Mouse (Mus musculus): Measurements from ENCODE around the gene Ush2a. TPM values are rescaled to one million over a fixed set of nuclear protein-coding genes. Genes with fewer than 3 reads are reported as not detected.

Gene Ush2a
- total RNA-seq, 4 experiments from 2014 or later, result 0.14 to 0.61 (median 0.26) TPM

GRCm38 (mm10) chr1:188387321-188387720, 125.5 kb downstream of the Ush2a start:
- DNase-seq (ENCODE audit: low spot score in 2 of 2), result no peak

DNA sequence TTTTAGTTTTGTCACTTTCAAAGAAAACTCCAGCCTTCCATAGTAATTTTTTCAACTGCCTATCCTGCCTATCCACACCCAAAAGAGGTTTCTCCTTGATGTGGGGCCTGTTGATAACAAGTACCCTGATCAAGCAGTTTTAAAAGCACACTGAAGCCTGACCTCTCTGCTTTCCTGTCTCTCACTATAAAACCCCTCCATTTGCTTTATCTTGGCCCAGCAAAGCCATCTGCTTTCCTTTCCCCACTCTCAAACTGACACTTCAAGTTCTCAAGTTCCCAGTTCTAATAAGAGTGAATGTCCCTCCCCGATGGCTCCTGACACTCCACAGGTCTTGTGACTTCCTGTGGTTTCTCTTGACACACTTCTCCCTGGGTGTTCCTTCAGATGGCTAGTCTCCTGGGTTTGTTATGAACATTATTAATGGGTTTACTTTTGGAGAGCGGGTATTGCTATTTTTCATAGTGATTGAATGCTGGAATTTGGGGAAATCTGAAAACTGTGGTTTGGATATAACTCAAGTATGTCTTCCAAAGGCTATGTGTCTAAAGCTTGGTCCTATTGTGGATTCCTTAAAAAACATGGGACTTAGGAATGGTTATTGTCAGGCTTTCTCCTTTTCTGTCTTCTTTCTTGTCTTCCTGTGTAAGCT, 126.1 kb downstream of the Ush2a start:
- no peak for DNase-seq (ENCODE audit: low spot score in 2 of 2)

DNA sequence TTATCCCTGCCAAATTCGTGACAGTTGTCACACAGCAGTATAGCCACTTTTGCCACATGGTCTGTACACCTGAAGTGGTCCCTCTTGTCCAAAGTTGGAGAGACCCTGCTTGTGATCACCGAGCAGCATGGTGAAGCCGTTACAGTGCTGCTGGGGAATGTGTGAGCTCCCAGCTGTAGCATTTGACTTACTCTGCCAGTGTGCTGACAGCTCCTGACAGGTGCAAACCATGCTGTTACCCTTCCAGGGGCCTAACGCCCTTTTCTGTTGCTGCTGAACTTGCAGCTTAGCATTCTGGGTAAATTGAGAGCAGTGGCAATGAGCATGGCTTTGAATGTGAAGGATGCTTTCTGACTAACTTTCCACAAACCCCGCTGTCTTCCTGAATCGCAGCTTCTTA, 128.3 kb downstream of the Ush2a start:
- DNase-seq (ENCODE audit: low spot score in 2 of 2), result no peak

DNA sequence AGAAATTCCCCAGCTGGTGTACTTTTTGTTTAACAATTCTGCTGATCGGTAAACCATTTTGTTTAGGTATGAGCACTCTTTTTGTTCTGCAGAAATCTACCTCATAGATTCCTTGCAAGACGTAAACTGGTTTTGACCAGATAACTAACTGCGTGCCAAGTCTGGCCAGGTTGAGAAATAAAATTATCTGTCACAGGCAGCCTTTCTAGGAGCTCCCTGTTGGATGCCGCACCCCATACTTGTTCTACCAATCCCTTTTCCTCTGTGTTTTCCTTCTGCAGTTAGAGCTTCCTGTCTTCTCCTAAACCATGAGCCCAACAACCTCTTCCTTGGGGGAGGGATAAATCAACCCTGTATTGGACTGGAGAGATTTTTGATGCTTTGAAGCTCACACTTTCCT, 145.4 kb downstream of the Ush2a start:
- DNase-seq (ENCODE audit: low spot score in 2 of 2), result no peak

- no peak for DNase-seq (ENCODE audit: low spot score in 2 of 2)
Measured at GRCm38 (mm10) chr1:188407613-188408386, 146.0 kb downstream of the Ush2a start.

DNA sequence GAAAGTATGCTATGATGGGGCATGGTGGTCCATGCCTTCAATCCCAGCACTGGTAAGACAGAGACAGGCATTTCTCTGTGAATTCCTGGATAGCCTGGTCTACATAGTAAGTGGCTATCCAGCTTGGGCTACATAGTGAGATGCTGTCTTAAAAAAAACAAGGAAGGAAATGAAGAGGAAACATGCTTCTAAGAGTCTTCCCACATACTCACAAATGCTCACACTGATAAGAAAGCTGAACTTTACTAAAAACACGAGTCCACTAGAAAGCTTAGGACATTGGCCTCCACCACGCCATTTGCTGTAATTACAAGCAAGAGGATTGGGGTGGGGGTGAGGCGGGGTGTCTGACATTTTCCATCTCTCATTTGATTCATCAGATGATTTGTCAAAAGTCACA, 148.7 kb downstream of the Ush2a start:
- DNase-seq (ENCODE audit: low spot score in 2 of 2), result no peak

GRCm38 (mm10) chr1:188420543-188420942, 158.7 kb downstream of the Ush2a start:
- DNase-seq (ENCODE audit: low spot score in 2 of 2), result no peak

DNA sequence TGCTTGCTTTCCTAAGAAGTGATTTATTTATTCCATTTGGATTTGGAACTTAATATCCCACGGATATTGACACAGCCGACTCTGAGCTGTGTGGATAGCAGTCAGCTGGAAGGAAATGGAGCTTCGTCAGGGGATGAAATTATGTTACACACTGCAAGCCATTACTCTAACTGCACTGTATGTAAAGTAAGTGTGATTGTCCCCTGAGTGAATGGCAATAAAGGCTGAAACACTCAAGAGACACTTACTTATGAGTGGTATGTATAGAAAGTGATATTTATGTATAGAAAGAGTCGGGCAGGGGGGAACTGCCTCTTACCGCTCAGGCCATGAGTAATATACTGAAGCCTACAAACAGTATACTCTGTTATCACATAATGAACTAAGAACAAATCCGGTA, 166.3 kb downstream of the Ush2a start:
- DNase-seq (ENCODE audit: low spot score in 2 of 2), result no peak

DNA sequence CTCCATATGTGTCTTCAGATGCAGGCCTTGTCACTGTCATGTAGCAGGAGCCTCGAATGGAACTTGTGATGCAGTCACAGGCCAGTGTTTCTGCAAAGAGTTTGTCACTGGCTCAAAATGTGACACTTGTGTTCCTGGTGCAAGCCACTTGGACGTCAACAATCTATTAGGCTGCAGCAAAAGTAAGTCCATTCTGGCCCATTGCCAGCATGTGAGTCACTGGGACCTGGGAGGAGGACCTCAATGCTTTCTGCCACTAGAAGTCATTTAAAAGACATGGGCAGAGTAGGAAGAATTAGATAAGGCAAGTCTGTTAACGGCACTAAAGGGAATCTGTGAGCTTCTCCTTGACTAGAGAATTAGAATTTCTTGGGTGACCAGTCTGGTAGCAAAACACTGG, 168.9 kb downstream of the Ush2a start:
- no peak for DNase-seq (ENCODE audit: low spot score in 2 of 2)

DNA sequence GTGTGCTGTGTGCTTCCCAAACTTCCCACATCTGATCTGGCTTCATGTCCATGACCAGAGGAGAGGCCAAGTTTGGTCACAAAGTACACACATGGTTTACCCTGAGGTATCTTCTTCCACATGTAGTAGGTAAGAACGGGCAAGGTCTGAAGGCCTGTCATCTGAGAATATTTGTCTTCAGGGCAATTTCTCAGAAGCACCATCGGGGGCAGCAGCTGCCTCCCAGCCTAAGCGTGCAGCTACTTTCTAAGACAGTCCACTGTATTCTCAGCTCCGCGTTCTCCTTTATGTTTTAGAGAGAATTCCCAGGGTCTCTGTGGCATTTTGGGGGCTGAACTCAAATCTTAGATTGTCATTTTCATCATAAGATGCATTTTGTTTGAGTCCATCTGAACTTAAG, 186.1 kb downstream of the Ush2a start:
- no peak for DNase-seq (ENCODE audit: low spot score in 2 of 2)

DNA sequence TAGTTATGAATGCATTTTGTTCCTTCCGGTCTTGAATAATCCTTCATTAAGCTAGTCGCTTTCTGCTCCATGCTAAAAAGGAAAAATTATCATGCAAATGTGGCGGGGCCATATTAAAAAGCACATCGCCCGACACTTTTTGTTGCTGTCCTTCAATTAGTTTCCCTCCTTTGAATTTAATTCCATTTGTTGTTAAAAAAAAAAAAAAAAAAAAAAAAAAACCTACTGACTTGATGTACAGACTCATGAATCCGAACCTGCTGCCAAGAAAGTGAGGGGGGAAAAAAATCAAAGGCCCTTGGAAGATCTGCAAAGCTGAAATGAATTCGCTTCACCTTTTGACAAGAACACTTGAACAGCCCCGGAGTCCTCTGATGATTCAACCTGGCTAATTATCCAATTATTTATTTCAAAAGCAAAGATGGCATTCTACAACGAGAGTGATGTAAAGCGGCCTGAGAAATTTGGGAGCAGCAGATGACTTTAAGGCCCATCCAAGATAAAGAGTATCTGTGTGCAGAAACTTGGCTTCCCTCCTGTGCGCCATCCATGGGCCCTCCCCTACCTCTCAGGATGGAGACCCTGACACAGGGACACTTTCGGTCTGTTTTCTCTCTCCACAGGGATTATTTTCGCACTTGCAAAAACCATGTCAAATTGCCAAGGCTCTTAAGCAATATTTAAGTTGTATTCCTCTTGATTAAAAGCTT, 194.8 kb downstream of the Ush2a start:
- no peak for DNase-seq (ENCODE audit: low spot score in 2 of 2)

DNA sequence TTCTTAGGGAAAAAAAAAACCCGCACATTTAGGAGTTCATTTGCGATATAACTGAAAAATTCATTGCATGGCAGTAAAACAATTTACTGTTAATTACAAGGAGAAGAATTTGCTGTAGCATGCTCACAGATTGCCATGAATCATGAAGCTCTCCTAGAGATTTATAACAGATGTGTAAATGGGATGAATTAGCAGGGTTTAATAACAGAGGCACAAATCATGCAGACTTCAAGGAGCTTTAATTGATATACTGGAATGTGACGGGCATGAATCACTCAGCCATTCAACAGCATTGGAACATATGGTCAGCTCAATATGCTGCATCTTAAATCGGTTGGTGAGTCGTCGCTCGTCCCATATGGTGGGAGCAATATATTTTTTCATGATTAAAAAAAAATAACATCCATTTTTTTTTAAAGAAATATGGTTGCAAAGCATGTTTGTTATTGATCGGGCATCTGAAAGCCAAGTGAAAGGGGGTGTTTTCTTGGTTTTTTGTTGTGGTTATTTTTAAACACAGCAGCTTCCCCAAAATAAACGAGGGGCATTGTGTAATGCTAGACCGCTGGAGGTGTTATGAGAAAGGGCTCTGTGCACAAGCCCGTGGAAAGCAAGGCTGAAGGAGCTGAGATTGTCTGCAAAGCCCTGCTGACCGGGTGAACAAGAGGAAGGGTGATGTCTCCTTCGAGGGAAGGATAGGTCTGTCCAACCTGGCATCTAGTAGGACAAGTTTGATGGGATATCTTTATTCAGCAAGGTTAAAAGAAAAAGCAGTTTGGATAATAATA, 195.6 kb downstream of the Ush2a start:
- DNase-seq (ENCODE audit: low spot score in 2 of 2), result no peak

DNA sequence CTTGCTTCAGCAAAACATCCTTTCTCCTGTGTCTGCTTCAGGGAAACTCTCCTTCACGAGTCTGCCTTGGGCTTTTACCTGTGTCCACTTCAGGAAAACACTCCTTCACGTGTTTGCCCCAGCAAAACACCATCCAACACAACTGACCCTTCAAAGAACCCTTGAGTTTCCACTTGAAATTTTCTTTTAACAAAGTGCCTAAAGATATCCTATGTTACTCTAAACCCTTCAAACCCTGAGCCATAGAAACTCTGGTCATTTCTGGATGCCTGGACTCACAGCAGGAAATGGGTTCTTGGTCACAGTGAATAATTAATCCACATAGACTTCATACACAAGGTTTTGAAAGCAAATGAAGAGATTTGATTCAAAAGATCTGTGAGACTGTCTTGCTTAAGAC, 199.4 kb downstream of the Ush2a start:
- DNase-seq (ENCODE audit: low spot score in 2 of 2), result no peak

DNA sequence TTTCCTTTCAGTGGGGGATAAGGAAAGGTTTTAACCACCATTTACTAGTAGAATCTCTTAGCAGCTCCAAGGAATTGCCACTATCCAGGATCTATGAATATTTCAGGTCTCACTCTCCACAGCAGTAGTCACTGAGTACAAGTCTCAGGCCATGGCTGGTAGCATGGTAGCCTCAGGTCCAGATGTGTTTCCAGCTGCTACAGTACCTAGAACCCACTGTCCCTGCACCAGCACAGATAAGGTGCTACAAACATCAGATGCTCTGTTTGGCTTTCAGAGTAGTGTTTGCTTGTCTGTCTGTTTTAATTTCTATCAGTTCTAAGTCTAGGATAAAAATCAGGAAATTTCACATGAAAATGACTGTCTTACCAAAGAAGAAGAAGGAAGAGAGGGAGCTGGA, 202.8 kb downstream of the Ush2a start:
- no peak for DNase-seq (ENCODE audit: low spot score in 2 of 2)

- DNase-seq (ENCODE audit: low spot score in 2 of 2), result peak in 1 of 2 experiments; percentile 7
Measured at GRCm38 (mm10) chr1:188468371-188468783, 206.6 kb downstream of the Ush2a start.

DNA sequence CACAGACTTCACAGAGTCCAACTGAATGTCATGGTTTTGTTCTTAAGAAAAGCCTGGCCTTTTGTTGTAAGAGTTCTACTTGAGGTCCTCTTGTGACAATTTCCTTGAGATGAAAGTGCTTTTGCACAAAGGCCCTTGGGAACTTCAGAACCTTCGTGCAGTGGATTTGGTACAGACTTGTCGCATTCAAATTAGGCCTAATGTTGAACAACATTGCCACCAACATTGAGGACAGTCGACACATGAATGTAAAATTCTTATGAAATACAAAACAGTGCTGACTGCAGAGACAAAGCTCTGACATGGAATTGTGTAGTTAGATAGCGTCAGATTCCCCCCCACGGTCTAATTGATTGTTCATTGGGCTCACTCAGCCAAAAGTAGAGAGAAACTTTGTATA, 243.1 kb downstream of the Ush2a start:
- DNase-seq (ENCODE audit: low spot score in 2 of 2), result no peak

GRCm38 (mm10) chr1:188518792-188519191, 257.0 kb downstream of the Ush2a start:
- DNase-seq (ENCODE audit: low spot score in 2 of 2), result no peak

DNA sequence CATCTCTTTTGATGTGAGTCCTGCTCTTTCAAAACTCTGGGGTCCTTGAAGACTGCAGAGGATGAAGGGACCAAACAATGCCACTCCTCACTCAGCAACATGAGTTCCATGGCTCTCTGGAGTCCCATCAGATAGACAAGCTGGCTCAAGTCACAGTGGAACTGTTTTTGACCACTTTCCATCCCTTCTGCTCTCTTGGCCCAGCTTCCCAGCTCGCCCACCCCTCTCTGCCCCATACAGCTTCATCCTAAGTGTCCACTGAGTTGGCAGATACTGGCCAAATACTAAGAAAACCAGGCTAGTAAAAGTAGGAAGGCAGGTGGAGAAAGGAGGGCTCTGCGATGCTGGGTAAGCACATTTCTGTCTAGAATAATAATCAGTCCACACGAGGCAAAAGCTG, 265.6 kb downstream of the Ush2a start:
- DNase-seq (ENCODE audit: low spot score in 2 of 2), result no peak

DNA sequence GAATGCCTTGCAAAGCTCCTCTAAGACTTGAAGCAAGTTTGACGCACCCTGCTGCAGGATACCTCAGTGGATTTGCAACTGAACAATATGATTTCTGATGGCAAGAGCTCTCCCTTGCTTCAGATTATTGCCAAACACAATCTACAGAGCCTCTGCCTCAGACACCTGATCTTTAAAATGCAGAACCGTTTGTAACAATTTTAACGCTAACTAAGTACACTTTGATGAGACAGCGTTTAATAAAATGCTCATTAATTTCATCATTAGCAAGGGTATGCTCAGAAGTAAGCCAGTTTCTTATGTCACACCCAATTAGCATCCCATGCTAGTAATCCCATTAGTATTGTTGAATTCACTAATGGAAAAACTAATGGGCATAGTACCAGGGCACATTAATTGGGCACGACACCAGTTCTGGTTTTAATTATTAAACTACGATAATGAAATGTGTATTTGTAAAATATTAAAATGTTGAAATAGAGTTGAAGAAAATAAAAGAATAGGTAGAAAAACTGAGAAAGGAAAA, 267.8 kb downstream of the Ush2a start:
- no peak for DNase-seq (ENCODE audit: low spot score in 2 of 2)

DNA sequence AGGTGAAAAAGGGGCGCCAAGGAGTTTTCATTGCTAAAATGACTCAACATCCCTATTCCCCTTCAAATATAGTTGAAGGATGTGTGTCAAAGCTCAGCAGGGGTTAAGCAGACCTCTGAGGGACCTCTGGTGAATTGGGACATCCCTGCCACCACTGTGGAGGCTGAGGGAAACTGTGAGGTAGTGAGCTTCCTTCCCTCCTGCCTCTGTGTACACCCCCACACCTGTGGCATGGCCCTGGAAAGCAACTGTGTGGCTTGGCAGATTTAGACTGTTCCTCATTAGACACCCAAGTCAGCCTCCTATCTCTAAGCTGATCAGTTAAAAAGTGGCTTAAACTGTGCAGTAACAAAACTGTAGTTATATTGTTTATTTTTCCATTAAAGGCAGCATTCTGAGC, 275.2 kb downstream of the Ush2a start:
- no peak for DNase-seq (ENCODE audit: low spot score in 2 of 2)

- DNase-seq (ENCODE audit: low spot score in 2 of 2), result no peak
Measured at GRCm38 (mm10) chr1:188539621-188540020, 277.8 kb downstream of the Ush2a start.
